Mouse (Mus musculus): ENCODE measurements around the gene Prrt4. TPM values are rescaled to one million over a fixed set of nuclear protein-coding genes. Genes with fewer than 3 reads are reported as not detected.

Gene Prrt4
- polyA plus RNA-seq, 1 experiment = 0.25 TPM

GRCm38 (mm10) chr6:29150001-29150400 lies 29.4 kb downstream of the Prrt4 start:
- no peaks in the 10 kb centered on the region for H3K4me1 ChIP-seq (ENCODE audit: control insufficient read depth, insufficient read depth, insufficient read length)
- H3K36me3 ChIP-seq (ENCODE audit: control insufficient read depth, insufficient read depth, low read length) = peaks cover 18% of the 10 kb centered on the region
- TF ChIP-seq POLR2A (IDR thresholded peaks at IDR 0.05; ENCODE audit: low read depth, low read length) (no peak), CTCF (IDR thresholded peaks at IDR 0.05; ENCODE audit: extremely low read depth, insufficient read depth, insufficient read length, insufficient replicate concordance) (no peak)
- no peak overlapping the region for H3K27ac ChIP-seq (ENCODE audit: insufficient read depth, low read length)
- DNase-seq (ENCODE audit: low read depth in 1 of 2, low spot score in 2 of 2) = no peak
- H3K27me3 ChIP-seq (ENCODE audit: control insufficient read depth, insufficient read depth, low read length) = no peaks in the 10 kb centered on the region
- no peak overlapping the region for H3K4me3 ChIP-seq (ENCODE audit: extremely low read depth, insufficient read depth, insufficient read length)
- 98% methylated on average over 1 of the region's 1 CpGs for WGBS

GRCm38 (mm10) chr6:29147407-29148010 lies 31.9 kb downstream of the Prrt4 start:
- Histone ChIP-seq H3K27me3 (ENCODE audit: control insufficient read depth, insufficient read depth, low read length) (no peaks in the 10 kb centered on the region), H3K4me1 (ENCODE audit: control insufficient read depth, insufficient read depth, insufficient read length) (no peaks in the 10 kb centered on the region), H3K36me3 (ENCODE audit: control insufficient read depth, insufficient read depth, low read length) (peaks cover 6% of the 10 kb centered on the region), H3K27ac (ENCODE audit: insufficient read depth, low read length) (no peak overlapping the region), H3K4me3 (ENCODE audit: extremely low read depth, insufficient read depth, insufficient read length) (no peak overlapping the region)
- 90% methylated on average over 5 of the region's 5 CpGs for WGBS
- DNase-seq (ENCODE audit: low read depth in 1 of 2, low spot score in 2 of 2) = no peak
- TF ChIP-seq CTCF (IDR thresholded peaks at IDR 0.05; ENCODE audit: extremely low read depth, insufficient read depth, insufficient read length, insufficient replicate concordance) (no peak), POLR2A (IDR thresholded peaks at IDR 0.05; ENCODE audit: low read depth, low read length) (no peak)

- no peak overlapping the region for H3K4me3 ChIP-seq (ENCODE audit: extremely low read depth, insufficient read depth, insufficient read length)
- no peaks in the 10 kb centered on the region for H3K27me3 ChIP-seq (ENCODE audit: control insufficient read depth, insufficient read depth, low read length)
- no peak for TF ChIP-seq CTCF (IDR thresholded peaks at IDR 0.05; ENCODE audit: extremely low read depth, insufficient read depth, insufficient read length, insufficient replicate concordance)
- no peak for TF ChIP-seq POLR2A (IDR thresholded peaks at IDR 0.05; ENCODE audit: low read depth, low read length)
- no peak for DNase-seq (ENCODE audit: low read depth in 1 of 2, low spot score in 2 of 2)
- no peaks in the 10 kb centered on the region for H3K4me1 ChIP-seq (ENCODE audit: control insufficient read depth, insufficient read depth, insufficient read length)
- H3K36me3 ChIP-seq (ENCODE audit: control insufficient read depth, insufficient read depth, low read length) = peaks cover 4% of the 10 kb centered on the region
- no peak overlapping the region for H3K27ac ChIP-seq (ENCODE audit: insufficient read depth, low read length)
- 78% methylated on average over 7 of the region's 7 CpGs for WGBS
Observed at GRCm38 (mm10) chr6:29146641-29147040, 32.7 kb downstream of the Prrt4 start.

GRCm38 (mm10) chr6:29145456-29146307 lies 33.7 kb downstream of the Prrt4 start:
- H3K36me3 ChIP-seq (ENCODE audit: control insufficient read depth, insufficient read depth, low read length) = peaks cover 3% of the 10 kb centered on the region
- no peak for DNase-seq (ENCODE audit: low read depth in 1 of 2, low spot score in 2 of 2)
- H3K27me3 ChIP-seq (ENCODE audit: control insufficient read depth, insufficient read depth, low read length) = no peaks in the 10 kb centered on the region
- H3K4me1 ChIP-seq (ENCODE audit: control insufficient read depth, insufficient read depth, insufficient read length) = no peaks in the 10 kb centered on the region
- no peak overlapping the region for H3K4me3 ChIP-seq (ENCODE audit: extremely low read depth, insufficient read depth, insufficient read length)
- WGBS = 88% methylated on average over 12 of the region's 12 CpGs
- TF ChIP-seq POLR2A (IDR thresholded peaks at IDR 0.05; ENCODE audit: low read depth, low read length) (no peak), CTCF (IDR thresholded peaks at IDR 0.05; ENCODE audit: extremely low read depth, insufficient read depth, insufficient read length, insufficient replicate concordance) (no peak)
- no peak overlapping the region for H3K27ac ChIP-seq (ENCODE audit: insufficient read depth, low read length)

GRCm38 (mm10) chr6:29144971-29145370 lies 34.4 kb downstream of the Prrt4 start:
- no peak overlapping the region for H3K27ac ChIP-seq (ENCODE audit: insufficient read depth, low read length)
- WGBS = 93% methylated on average over 3 of the region's 3 CpGs
- no peaks in the 10 kb centered on the region for H3K27me3 ChIP-seq (ENCODE audit: control insufficient read depth, insufficient read depth, low read length)
- no peaks in the 10 kb centered on the region for H3K4me1 ChIP-seq (ENCODE audit: control insufficient read depth, insufficient read depth, insufficient read length)
- no peak for DNase-seq (ENCODE audit: low read depth in 1 of 2, low spot score in 2 of 2)
- TF ChIP-seq CTCF (IDR thresholded peaks at IDR 0.05; ENCODE audit: extremely low read depth, insufficient read depth, insufficient read length, insufficient replicate concordance) (no peak), POLR2A (IDR thresholded peaks at IDR 0.05; ENCODE audit: low read depth, low read length) (no peak)
- no peak overlapping the region for H3K4me3 ChIP-seq (ENCODE audit: extremely low read depth, insufficient read depth, insufficient read length)
- peaks cover 5% of the 10 kb centered on the region for H3K36me3 ChIP-seq (ENCODE audit: control insufficient read depth, insufficient read depth, low read length)

- 47% methylated on average over 5 of the region's 5 CpGs for WGBS
- H3K27me3 ChIP-seq (ENCODE audit: control insufficient read depth, insufficient read depth, low read length) = no peaks in the 10 kb centered on the region
- H3K27ac ChIP-seq (ENCODE audit: insufficient read depth, low read length) = no peak overlapping the region
- peak in 1 of 2 experiments; percentile 19 for DNase-seq (ENCODE audit: low read depth in 1 of 2, low spot score in 2 of 2)
- TF ChIP-seq POLR2A (IDR thresholded peaks at IDR 0.05; ENCODE audit: low read depth, low read length) (no peak), CTCF (IDR thresholded peaks at IDR 0.05; ENCODE audit: extremely low read depth, insufficient read depth, insufficient read length, insufficient replicate concordance) (peak; percentile 31; the same call in 1 of the 2 replicates)
- no peak overlapping the region for H3K4me3 ChIP-seq (ENCODE audit: extremely low read depth, insufficient read depth, insufficient read length)
- peaks cover 6% of the 10 kb centered on the region for H3K36me3 ChIP-seq (ENCODE audit: control insufficient read depth, insufficient read depth, low read length)
- H3K4me1 ChIP-seq (ENCODE audit: control insufficient read depth, insufficient read depth, insufficient read length) = no peaks in the 10 kb centered on the region
Observed at GRCm38 (mm10) chr6:29143608-29144007, 35.8 kb downstream of the Prrt4 start.

GRCm38 (mm10) chr6:29137441-29137840 lies 41.9 kb downstream of the Prrt4 start:
- H3K27ac ChIP-seq (ENCODE audit: insufficient read depth, low read length) = no peak overlapping the region
- peaks cover 37% of the 10 kb centered on the region for H3K36me3 ChIP-seq (ENCODE audit: control insufficient read depth, insufficient read depth, low read length)
- no peaks in the 10 kb centered on the region for H3K27me3 ChIP-seq (ENCODE audit: control insufficient read depth, insufficient read depth, low read length)
- no peaks in the 10 kb centered on the region for H3K4me1 ChIP-seq (ENCODE audit: control insufficient read depth, insufficient read depth, insufficient read length)
- 95% methylated on average over 9 of the region's 9 CpGs for WGBS
- no peak overlapping the region for H3K4me3 ChIP-seq (ENCODE audit: extremely low read depth, insufficient read depth, insufficient read length)
- DNase-seq (ENCODE audit: low read depth in 1 of 2, low spot score in 2 of 2) = no peak
- TF ChIP-seq POLR2A (IDR thresholded peaks at IDR 0.05; ENCODE audit: low read depth, low read length) (no peak), CTCF (IDR thresholded peaks at IDR 0.05; ENCODE audit: extremely low read depth, insufficient read depth, insufficient read length, insufficient replicate concordance) (no peak)
